Mouse (Mus musculus) cerebellum, adult 2 months (tissue): ENCODE measurements at regions not wholly inside any gene's neighbourhood (a gene's known extent, or its start where the extent isn't known, plus 50 kb on each side); places are given as distances from the start of the nearest gene placed in this dataset.

Source experiments
- DNase-seq, 2 experiments: peaks; one replicate each; pipeline ENCODE4 v3.0.0; 2021
- H3K27ac ChIP-seq: fragments of 200-500 bp; 2 replicates; pipeline ENCODE4 v1.5.1; 2012; ENCODE audit warnings: low read length, control low read depth, inconsistent platforms; ENCODE audit not compliant: insufficient read depth
- H3K27me3 ChIP-seq: fragments of 200-500 bp; 2 replicates; pipeline ENCODE4 v1.6.1; 2012; ENCODE audit warnings: inconsistent platforms, mild to moderate bottlenecking, low read length, moderate library complexity; ENCODE audit not compliant: control insufficient read depth, insufficient read depth
- H3K4me1 ChIP-seq: fragments of 200-500 bp; 2 replicates; pipeline ENCODE4 v1.6.1; 2011; ENCODE audit warnings: low read length; ENCODE audit not compliant: control insufficient read depth, insufficient read depth
- H3K4me3 ChIP-seq: fragments of 200-500 bp; replicated peaks from 2 replicates; pipeline ENCODE3; 2011; ENCODE audit warnings: mild to moderate bottlenecking, low read depth, low read length, control low read depth; ENCODE audit not compliant: insufficient read depth
- CTCF ChIP-seq: fragments of 200-500 bp; IDR thresholded peaks from 2 replicates; pipeline ENCODE4 v1.5.1; 2011; ENCODE audit warnings: low read depth, mild to moderate bottlenecking, control low read depth, low read length, moderate library complexity, borderline replicate concordance; ENCODE audit not compliant: insufficient read depth
- POLR2A ChIP-seq: fragments of 200-500 bp; IDR thresholded peaks from 2 replicates; pipeline ENCODE4 v1.6.1; 2011; ENCODE audit warnings: low read length, control low read depth, borderline replicate concordance; ENCODE audit not compliant: insufficient read depth
- WGBS: fragments of 180-500 bp; shearing (Covaris S2); methylation state at CpG from one replicate; pipeline ENCODE4 v1.1.7; 2018; 5-methylcytosine and 5-hydroxymethylcytosine counted together

DNA sequence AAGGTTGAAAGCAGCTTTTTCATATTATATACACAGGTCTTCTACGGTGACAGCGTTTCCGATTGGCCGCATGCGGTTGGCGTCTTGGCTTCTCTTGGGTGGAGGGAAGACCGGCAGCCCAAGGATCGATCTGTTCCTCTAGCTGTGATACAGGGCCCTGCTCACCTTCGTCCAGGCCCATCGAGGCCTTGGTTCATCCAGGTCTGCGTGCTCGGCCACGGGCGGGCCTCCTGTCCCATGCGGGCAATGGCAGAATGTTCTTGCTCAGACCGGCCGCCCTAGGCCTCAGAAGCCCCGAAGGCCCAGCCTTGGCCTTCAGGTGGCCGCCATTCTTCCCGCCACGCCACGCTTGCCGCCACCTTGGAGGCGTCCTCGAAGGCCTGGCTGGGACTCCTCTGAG lies 194.4 kb upstream of the Ppp6c start:
- Histone ChIP-seq H3K4me3 (no peak overlapping the region), H3K4me1 (no peaks in the 10 kb centered on the region), H3K27ac (no peak overlapping the region), H3K27me3 (no peaks in the 10 kb centered on the region)
- no peak for TF ChIP-seq POLR2A
- TF ChIP-seq CTCF = no peak
- WGBS = 96% methylated on average over 25 of the region's 25 CpGs
- DNase-seq = no peak

DNA sequence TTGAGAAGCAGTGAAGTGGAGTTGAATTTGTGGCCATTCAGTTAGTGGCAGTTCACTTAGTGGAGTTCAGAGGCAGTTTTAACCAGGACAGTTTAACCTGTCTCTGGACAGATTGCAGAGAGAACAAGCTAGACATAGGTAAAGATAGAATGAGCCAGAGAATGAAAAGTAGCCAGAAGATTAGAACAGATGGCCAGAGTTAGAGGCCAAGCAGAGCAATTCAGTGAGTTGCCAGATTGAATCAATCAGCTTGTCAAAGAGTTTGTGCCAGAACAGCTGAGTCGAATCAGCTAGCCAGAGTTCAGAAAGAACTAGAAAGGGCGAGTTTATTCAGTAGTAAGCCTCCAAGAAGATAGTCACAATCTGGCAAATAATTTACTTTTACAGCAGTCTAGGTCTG lies 174.1 kb upstream of the Ppp6c start:
- TF ChIP-seq CTCF (no peak), POLR2A (no peak)
- DNase-seq = no peak
- no peaks in the 10 kb centered on the region for H3K27me3 ChIP-seq
- WGBS = 4% methylated on average over 2 of the region's 2 CpGs
- no peak overlapping the region for H3K27ac ChIP-seq
- no peaks in the 10 kb centered on the region for H3K4me1 ChIP-seq
- H3K4me3 ChIP-seq = no peak overlapping the region

DNA sequence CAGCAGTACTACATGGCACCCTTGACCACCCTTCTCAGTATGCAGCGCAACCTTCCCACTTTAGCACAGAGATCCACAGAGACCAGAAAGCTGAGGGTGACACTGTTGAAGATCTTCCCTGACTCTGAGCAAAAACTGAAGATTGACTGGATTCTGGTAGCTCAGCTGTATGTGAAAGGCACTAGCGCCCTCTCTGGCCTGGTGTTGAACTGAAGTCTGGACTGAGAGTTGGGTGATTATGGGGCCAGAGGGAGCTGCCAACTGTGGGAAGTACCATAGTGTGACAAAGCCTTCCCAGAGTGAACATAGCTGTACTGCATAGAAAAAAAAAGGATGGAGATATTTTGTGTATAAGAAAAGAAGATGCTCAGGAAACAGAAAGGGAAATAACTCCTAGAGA lies 173.3 kb upstream of the Ppp6c start:
- WGBS = 80% methylated on average over 2 of the region's 2 CpGs
- TF ChIP-seq CTCF = no peak
- no peak for TF ChIP-seq POLR2A
- H3K27me3 ChIP-seq = no peaks in the 10 kb centered on the region
- H3K27ac ChIP-seq = no peak overlapping the region
- no peak overlapping the region for H3K4me3 ChIP-seq
- H3K4me1 ChIP-seq = no peaks in the 10 kb centered on the region
- no peak for DNase-seq

DNA sequence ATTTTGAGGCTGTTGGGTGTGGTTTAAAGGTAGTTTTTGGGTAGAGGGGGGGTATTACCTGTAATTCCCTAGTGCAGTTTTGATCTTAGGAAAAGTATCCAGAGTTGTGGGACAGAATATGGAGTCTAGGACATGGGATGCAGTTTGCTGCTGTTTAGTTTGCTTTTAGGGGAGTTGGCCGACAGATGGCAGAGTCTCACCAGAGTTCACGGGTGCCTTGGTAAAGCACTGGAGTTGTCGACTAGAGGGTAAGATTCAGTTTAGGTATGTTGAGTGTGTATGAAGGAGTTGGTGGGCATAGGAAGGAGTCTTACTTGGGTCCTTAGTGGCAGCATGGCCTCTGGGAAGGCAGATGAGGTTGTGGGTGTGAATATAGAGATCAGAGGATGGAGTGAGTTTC lies 168.4 kb upstream of the Ppp6c start:
- TF ChIP-seq POLR2A (no peak), CTCF (no peak)
- H3K4me1 ChIP-seq = no peaks in the 10 kb centered on the region
- H3K27me3 ChIP-seq = no peaks in the 10 kb centered on the region
- no peak for DNase-seq
- 63% methylated on average over 3 of the region's 3 CpGs for WGBS
- no peak overlapping the region for H3K27ac ChIP-seq
- H3K4me3 ChIP-seq = no peak overlapping the region

DNA sequence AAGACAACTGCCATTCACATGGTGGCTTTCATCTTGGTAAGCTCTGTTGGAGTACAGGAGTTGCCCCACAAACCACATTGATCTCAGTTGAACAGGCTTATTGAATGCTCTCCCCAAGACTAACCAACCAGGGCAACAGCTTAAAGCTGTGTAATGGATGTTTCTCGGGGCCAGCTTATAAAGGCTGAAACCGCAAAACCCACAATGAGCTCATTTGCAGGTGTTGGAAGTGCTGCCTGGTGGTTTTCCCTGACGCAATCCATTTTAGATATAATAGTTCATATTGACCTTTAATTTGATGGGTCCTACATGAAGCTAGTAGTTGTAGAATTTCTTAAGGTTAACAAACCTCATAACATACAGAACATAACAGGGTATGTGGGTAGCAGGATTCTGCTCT lies 151.0 kb upstream of the Ppp6c start:
- WGBS = 91% methylated on average over 3 of the region's 3 CpGs
- Histone ChIP-seq H3K27me3 (no peaks in the 10 kb centered on the region), H3K27ac (no peak overlapping the region), H3K4me3 (no peak overlapping the region), H3K4me1 (no peaks in the 10 kb centered on the region)
- no peak for DNase-seq
- TF ChIP-seq POLR2A (no peak), CTCF (no peak)

DNA sequence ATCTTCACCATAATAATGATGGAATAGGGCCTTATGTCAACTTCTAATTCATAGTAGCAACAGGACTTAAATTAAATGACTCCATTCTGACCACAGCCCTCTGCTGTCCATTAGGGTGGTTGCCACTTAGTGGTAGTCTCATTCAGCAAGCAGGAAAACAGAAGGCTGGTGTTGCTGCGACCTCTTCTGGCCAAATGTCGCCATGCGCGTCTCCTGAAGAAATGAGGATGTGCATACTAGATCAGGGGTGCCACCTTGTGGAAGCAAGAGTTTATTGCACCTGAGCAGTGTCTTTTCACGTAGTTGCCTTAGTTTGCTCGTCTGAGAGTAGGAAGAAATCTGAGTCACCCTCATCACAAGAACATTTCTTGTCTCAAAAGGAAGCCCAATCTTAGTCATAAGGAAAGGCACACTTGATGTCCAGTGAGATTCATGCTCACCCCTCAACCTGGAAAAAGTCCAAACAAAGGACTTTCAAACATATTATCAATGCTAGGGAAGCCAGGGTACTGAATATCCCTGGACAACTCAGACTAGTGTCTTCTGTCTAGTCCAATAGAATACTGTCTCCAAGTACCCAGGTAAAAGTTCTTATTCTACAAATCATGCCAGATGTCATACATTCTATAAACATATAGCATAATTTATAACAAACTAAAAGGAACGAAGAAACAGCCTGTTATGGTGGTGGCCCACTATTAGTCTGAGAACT lies 147.0 kb upstream of the Ppp6c start:
- Histone ChIP-seq H3K27ac (no peak overlapping the region), H3K27me3 (no peaks in the 10 kb centered on the region), H3K4me1 (no peaks in the 10 kb centered on the region), H3K4me3 (no peak overlapping the region)
- TF ChIP-seq POLR2A (no peak), CTCF (peak; percentile 100)
- DNase-seq = peak; percentile 87 to 91
- 15% methylated on average over 7 of the region's 7 CpGs for WGBS

DNA sequence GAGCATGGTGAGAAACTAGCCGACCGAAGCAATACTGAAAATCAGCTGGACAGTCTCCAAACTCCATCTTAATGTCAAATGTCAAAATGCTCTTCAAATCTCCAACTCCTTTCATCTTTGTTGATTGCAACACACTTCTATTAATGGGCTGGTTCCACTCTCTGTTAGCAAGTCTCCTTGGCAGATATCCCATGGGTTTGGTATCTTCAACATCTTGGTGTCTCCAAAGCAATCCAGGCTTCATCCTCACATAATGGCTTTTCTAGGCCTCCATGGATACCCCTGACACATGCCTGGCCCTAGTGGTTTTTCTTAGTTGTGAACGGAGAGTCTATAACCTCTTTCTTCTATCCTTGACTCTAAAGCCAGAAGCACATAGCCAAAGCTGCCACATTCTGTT lies 118.0 kb upstream of the Ppp6c start:
- WGBS = 80% methylated on average over 3 of the region's 3 CpGs
- Histone ChIP-seq H3K4me3 (no peak overlapping the region), H3K27me3 (no peaks in the 10 kb centered on the region), H3K4me1 (no peaks in the 10 kb centered on the region), H3K27ac (no peak overlapping the region)
- TF ChIP-seq CTCF (no peak), POLR2A (no peak)
- no peak for DNase-seq

DNA sequence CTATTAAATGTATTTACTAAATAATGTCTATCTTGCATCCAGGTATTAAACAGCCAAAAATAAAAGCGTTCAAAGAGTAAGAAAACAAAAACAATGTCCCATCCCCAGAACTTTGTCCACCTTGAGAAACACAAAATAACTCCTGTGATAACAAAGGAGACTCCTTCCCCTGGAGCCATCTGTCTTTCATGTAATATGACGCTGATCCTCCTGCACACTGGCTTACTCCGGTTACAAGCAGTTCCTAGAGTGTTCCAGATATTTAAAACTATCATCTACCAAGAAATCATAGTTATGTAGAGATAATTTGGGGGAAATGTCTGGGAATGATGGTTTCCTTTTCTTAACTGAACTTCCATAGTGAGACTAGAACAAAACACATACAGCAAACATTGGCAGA lies 114.2 kb upstream of the Ppp6c start:
- no peaks in the 10 kb centered on the region for H3K27me3 ChIP-seq
- no peak for DNase-seq
- TF ChIP-seq POLR2A (no peak), CTCF (no peak)
- no peak overlapping the region for H3K27ac ChIP-seq
- WGBS = 75% methylated on average over 3 of the region's 3 CpGs
- H3K4me3 ChIP-seq = no peak overlapping the region
- no peaks in the 10 kb centered on the region for H3K4me1 ChIP-seq
